Mouse (Mus musculus) liver, adult (tissue): ENCODE results near the gene Ccl17.

Source experiments
- GATA4 ChIP-seq: IDR thresholded peaks from 2 replicates; pipeline ENCODE4 v1.6.1; 2014; ENCODE audit warnings: mild to moderate bottlenecking, low read length; ENCODE audit not compliant: insufficient replicate concordance

Gene Ccl17

GRCm38 (mm10) chr8:94783890-94784289, 26.4 kb upstream of the Ccl17 start:
- TF ChIP-seq GATA4 = no peak

- TF ChIP-seq GATA4 = no peak
These were observed 24.8 kb upstream of the Ccl17 start for GRCm38 (mm10) chr8:94785247-94785985.

GRCm38 (mm10) chr8:94785995-94786595, 24.2 kb upstream of the Ccl17 start:
- no peak for TF ChIP-seq GATA4

GRCm38 (mm10) chr8:94787524-94788501, 22.4 kb upstream of the Ccl17 start:
- no peak for TF ChIP-seq GATA4

GRCm38 (mm10) chr8:94789256-94789955, 20.8 kb upstream of the Ccl17 start:
- TF ChIP-seq GATA4 = no peak

GRCm38 (mm10) chr8:94794368-94794767, 15.9 kb upstream of the Ccl17 start:
- no peak for TF ChIP-seq GATA4

GRCm38 (mm10) chr8:94794782-94795181, 15.5 kb upstream of the Ccl17 start:
- TF ChIP-seq GATA4 = no peak

- TF ChIP-seq GATA4 = no peak
These were observed 9.8 kb upstream of the Ccl17 start for GRCm38 (mm10) chr8:94800278-94800968.

- no peak for TF ChIP-seq GATA4
These were observed 8.8 kb upstream of the Ccl17 start for GRCm38 (mm10) chr8:94801293-94802095.

GRCm38 (mm10) chr8:94802375-94802774, 7.9 kb upstream of the Ccl17 start:
- no peak for TF ChIP-seq GATA4

- TF ChIP-seq GATA4 = no peak
These were observed 6.7 kb upstream of the Ccl17 start for GRCm38 (mm10) chr8:94803551-94803950.

- no peak for TF ChIP-seq GATA4
These were observed 5.5 kb upstream of the Ccl17 start for GRCm38 (mm10) chr8:94804546-94805340.

- no peak for TF ChIP-seq GATA4
These were observed 4.4 kb upstream of the Ccl17 start for GRCm38 (mm10) chr8:94805811-94806210.
